Comparison of ENCODE assay signal across 8 mouse cellular contexts in the genomic region with DNA sequence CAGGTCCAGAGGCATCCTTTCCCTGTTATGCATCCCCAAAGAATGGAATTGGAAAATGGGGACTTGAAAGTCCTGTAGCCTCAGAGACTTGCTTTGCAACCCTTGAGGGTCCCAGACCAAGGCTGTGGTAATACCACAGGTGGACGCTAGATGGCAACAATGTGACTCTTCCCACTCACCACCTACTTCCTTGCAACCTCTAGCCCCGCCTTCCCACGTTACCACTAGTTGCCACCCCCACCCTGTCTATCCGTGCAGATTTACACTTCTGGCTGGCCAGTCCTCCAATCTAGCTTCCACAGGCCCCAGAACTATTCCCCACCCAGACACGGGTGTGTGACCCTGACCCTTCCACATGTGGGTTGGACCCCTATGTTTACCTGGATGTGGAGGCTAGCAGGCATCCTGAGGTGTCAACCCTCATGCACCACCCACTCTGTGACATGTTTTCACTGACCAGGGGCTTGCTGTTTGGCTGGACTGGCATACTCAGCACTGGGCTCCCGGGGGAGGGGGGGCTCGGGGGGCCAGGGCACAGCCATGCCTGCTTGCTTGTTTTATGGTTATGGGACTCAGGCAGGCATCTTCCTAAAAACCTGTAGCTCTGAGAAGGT. TPM values are rescaled to one million over a fixed set of nuclear protein-coding genes. Genes with fewer than 3 reads are reported as not detected.
DNase-seq lines count a peak whose midpoint lies in the region; ATAC-seq lines count a peak whose summit lies in the region.

No protein-coding gene starts in this region.

- H3K4me3 ChIP-seq in limb, embryonic 12.5 days (replicated peaks) = no peak overlapping the region
- H3K4me3 ChIP-seq in midbrain, embryonic 13.5 days (replicated peaks) = no peak overlapping the region

- H3K9ac ChIP-seq in limb, embryonic 12.5 days (replicated peaks) = no peak overlapping the region
- H3K9ac ChIP-seq in midbrain, embryonic 13.5 days (replicated peaks) = no peak overlapping the region

- 0 out of 2 replicates have a peak overlapping the region, but pooled peaks have one; percentile 53 for H3K27ac ChIP-seq in limb, embryonic 12.5 days
- peak overlapping the region; percentile 56 for H3K27ac ChIP-seq in midbrain, embryonic 13.5 days

- peak; percentile 55 to 62 for DNase-seq in right cerebral cortex, adult 2 months (ENCODE audit: low spot score in 2 of 2)
- DNase-seq in right cerebral cortex, postnatal 36 days (ENCODE audit: low spot score in 2 of 2) = no peak
- DNase-seq in cerebellum, adult 9-11 months = peak; percentile 68
- DNase-seq in hindlimb bud, embryonic 11.5 days (ENCODE audit: extremely low spot score, low read depth, low spot score) = peak; percentile 88
- DNase-seq in spleen, postnatal 4 days (ENCODE audit: low spot score in 2 of 2) = peak; percentile 60 to 83

- peak overlapping the region; percentile 23; the same call in 1 of the 2 replicates for H3K4me2 ChIP-seq in limb, embryonic 12.5 days
- 0 out of 2 replicates have a peak overlapping the region, but pooled peaks have one; percentile 6 for H3K4me2 ChIP-seq in midbrain, embryonic 13.5 days (replicated peaks)

- peaks cover 47% of the 10 kb centered on the region for H3K36me3 ChIP-seq in limb, embryonic 12.5 days
- peaks cover 71% of the 10 kb centered on the region for H3K36me3 ChIP-seq in midbrain, embryonic 13.5 days

- H3K27me3 ChIP-seq in limb, embryonic 12.5 days = no peaks in the 10 kb centered on the region
- no peaks in the 10 kb centered on the region for H3K27me3 ChIP-seq in midbrain, embryonic 13.5 days

- WGBS in limb, embryonic 12.5 days = 9% methylated on average over 7 of the region's 7 CpGs
- WGBS in midbrain, embryonic 13.5 days = 12% methylated on average over 7 of the region's 7 CpGs

- peak; percentile 65 for ATAC-seq in frontal cortex, adult (ENCODE audit: low TSS enrichment)
- ATAC-seq in limb, embryonic 12.5 days (ENCODE audit: insufficient number of reproducible peaks, insufficient read depth, low FRiP score, low TSS enrichment, low read depth) = peak; percentile 39
- ATAC-seq in midbrain, embryonic 13.5 days = peak; percentile 74

- H3K4me1 ChIP-seq in limb, embryonic 12.5 days (replicated peaks) = peaks cover 7% of the 10 kb centered on the region
- peaks cover 5% of the 10 kb centered on the region; the same call in 1 of the 2 replicates for H3K4me1 ChIP-seq in midbrain, embryonic 13.5 days (replicated peaks)

- 0 out of 2 replicates have a peak, but pooled peaks cover 4% of the 10 kb centered on the region for H3K9me3 ChIP-seq in limb, embryonic 12.5 days
- no peaks in the 10 kb centered on the region for H3K9me3 ChIP-seq in midbrain, embryonic 13.5 days

RNA-seq across cellular contexts. Expression of a gene that starts 31.3 kb away (rescaled TPM):
- 13.9 and 14.8 TPM in 2 replicates for polyA plus RNA-seq in limb, embryonic 12.5 days (2016; fragmentation: Nextera tagmentation; extraction: Ambion mirVana)
- polyA plus RNA-seq in midbrain, embryonic 13.5 days (2015; fragmentation: Nextera tagmentation; extraction: Ambion mirVana) = 61.9 and 70.6 TPM in 2 replicates

Comparison
In these comparisons a context has a peak if more than half of its experiments do, and no peak if none do; other contexts are left out.
1. DNase-seq: peak in right cerebral cortex, adult 2 months (2 of 2), cerebellum, adult 9-11 months (single experiment), hindlimb bud, embryonic 11.5 days (single experiment) and spleen, postnatal 4 days (2 of 2); none in right cerebral cortex, postnatal 36 days (0 of 2).
2. Peak in every context shown above with its lines, with median percentiles within 50 percentile points of each other: ATAC-seq.